Mouse (Mus musculus) heart, postnatal 25 days (tissue): ENCODE data around the gene Dock1. TPM values are rescaled to one million over a fixed set of nuclear protein-coding genes. Genes with fewer than 3 reads are reported as not detected.

ENCODE experiments used
- DNase-seq: peaks from one replicate; pipeline ENCODE4 v3.0.0; 2022; ENCODE audit warnings: low spot score
- intact Hi-C: fragments of 180-260 bp; cut with DNase I; formaldehyde crosslinking; loops from one replicate; pipeline ENCODE4 v1.15.1; 2025
- total RNA-seq, 2 experiments: library from RNA; stranded (reverse); gene quantifications; 2 replicates each; pipeline ENCODE4 v1.2.3; 2021

Gene Dock1
- total RNA-seq, 2 experiments from 2014 or later: 23.7 to 27.7 TPM

DNA sequence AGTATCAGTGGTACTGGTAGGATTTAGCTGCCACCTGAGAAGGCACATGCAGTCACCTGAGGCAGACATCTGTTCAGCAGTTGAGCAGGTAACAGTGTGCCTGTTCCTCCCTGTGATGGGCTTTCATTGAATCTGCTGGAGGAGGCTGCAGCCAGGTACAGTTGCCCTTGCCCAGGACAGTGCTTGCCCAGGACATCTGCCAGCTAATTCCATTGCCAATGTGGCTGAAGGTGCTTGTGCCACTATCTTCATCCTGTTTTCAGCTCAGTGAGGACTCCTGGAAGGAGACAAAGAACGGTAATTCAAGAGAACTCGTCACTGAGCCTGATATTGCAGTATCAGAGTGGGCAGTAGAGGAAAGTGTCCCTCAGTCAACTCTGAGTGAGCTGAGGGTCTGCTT lies 358.3 kb downstream of the Dock1 start:
- intact Hi-C loops: no loop called here
- no peak for DNase-seq

DNA sequence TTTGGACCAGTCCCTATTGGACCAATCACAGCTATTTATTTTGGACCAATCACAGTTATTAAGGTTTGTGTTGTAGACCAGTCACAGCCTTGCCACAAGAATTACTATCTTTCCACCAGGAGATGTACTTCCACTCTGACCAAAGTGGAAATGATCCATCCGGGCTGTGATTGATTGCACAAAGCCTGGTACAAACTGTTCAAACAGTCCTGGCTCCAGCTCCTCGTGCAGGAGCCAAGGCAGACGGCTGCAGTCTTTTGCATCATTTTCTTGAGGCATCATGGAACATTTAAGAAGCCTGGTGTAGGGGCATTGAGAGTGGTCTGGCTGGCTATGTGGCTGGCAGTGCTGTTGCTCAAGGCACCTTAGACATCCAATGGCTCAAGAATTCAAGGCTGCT lies 358.7 kb downstream of the Dock1 start:
- no peak for DNase-seq
- intact Hi-C loops: no loop called here

DNA sequence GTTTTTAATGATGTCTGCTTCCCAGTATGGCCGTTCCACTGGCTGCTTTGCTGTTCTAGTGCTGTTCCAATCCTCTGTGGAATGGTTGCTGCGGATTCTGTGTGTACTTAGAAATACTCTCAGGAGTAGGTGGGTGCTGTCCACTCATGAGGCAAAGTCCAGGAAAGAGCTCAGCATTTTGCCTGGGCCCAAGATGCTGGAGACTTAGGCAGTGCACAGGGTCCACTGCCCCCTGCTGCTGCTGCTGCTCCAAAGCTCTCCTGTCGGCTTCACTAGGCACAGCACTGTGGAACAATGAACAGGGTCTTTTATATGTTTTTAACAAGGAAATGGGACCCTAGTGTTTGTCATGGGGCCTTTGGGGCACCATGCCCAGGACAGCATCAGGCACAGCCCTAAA lies 361.0 kb downstream of the Dock1 start:
- DNase-seq: no peak
- intact Hi-C loops: no loop called here

DNA sequence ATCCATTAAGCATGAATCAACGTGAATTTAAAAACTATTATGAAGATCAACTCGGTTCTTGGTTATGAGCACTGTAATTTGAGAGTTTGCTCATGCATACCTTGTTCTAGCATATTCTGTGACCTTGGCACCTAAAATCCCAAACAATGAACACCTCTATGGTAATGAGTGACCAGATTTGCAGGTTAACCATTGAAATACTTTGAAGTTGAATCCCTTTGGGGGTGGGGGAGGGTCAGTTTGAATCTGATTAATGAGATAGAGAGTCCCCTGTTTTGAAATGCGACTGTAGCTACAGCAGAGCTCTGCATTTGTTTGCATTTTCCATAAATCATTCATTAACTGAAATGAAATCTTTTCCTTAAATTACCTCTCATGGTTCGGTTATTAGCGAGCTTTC lies 364.4 kb downstream of the Dock1 start:
- intact Hi-C loops: no loop called here

DNA sequence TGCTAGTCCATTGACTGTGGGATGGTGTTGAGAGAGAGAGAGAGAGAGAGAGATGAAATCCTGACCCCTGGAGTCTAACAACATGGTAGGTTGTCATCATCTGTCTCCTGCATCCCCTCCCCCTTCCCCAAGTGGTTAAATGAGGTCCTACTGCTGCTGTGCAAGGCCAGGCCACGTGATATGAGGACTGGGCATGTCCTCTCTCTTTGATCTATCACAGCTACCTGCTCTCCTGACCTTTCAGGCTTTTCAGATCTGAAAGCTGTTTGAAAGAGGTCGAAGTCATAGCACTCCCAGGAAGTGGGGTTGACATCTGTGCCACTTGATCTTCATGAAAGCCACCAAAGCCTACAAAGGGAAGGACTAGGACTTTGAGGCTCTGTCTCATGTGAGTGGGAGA lies 365.2 kb downstream of the Dock1 start:
- intact Hi-C loops: no loop called here
- no peak for DNase-seq

More for the DNA sequence above, 364.4 kb downstream of the Dock1 start:
- DNase-seq: no peak

DNA sequence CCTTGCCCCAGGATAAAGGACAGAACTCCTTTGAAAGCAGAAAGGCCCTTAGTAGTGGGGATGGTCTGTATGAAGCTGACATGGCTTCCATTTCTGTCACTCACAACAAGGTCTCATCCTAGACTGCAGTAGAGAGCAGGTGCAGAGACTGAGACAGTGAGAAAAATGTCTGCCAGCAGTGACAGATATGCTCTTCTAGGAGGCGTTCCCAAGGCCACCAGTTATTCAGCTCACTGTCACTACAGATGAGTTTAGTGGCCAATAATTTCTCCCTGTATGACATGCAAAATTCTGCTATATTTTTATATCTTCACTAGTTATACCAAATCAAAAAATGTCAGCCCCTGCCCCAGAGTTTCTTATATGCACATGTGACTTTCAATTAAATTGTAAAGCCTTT lies 368.5 kb downstream of the Dock1 start:
- no peak for DNase-seq
- intact Hi-C loops: no loop called here

DNA sequence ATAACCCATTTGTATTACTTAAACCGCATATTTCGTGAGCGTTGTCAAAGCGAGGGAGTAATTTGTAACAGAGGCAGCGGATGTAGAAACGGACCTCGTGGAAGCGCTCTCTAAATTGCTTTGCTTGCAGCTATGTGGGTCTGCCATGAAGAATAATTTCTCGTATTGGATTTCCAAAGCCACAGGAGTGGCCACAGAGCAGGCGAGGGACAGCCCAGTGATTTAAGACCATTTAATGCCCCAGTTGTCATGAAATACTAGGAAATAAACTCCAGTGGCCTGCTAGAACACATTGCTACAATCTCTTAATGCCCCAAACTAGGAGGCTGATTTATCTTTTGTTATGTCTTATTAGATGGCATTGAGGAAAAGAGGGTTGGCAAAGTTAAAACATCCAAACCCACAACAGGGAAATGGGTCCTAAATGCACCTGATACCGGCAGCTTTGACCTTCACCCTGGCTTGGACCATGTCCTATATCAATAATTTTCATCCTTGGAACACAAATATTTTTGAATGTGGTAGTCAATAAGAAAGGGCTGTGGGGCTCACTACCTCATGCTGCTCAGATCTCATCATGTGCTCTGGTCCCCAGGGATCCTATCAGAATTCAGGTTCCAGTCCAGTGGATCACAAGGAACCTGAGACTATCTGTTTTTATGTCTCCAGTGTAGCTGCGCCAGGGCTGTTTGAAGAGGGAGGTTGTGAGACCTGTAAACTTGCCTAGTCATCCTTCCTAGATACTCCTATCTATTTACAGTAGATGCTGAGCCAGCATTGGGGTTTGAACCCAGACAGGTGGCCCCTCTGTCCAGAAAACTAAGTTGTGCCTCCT lies 373.7 kb downstream of the Dock1 start:
- DNase-seq: no peak
- intact Hi-C loops: no loop called here

DNA sequence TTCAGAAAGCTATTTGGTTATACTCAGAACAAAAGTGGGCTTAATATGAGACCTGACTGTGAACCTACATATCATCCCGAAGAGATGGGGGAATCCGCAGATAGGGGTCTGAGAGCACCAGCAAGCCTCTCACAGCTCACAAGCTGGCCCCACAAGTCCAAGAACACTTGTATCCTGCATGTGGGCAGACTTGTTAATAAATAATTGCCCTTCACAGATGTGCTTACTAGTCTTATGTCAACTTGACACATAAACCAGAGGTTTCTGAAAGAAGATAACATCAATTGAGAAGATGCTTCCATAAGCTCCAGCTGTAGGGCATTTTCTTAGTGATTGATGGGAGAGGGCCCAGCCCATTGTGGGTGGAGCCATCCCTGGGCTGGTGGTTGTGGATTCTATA lies 379.0 kb downstream of the Dock1 start:
- intact Hi-C loops: no loop called here
- no peak for DNase-seq

DNA sequence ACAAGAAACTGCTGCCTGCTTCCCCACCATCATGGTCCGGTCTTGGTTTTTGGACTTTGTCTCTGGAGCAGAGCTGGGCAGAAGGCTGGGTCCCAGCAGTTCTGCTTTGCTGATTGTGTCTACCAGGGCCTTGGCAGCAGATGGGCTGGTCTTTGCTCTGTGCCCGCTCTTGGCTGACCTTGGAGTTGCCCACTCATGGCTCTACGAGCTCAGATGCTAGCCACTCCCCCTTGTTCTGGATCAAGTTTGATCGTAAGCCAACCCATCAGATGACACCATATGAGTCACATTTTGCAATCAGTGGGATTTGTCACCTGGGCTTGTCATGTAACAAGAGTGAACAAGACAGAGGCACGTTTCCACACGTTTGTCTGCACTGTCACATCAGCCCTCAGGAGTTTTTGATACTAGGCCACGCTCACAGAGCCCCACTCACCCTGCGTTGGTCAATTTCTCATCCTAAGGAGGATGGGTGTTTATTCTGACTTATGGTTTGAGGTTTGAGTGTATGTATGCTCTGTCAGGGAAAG lies 382.8 kb downstream of the Dock1 start:
- intact Hi-C loops: no loop called here
- DNase-seq: no peak

DNA sequence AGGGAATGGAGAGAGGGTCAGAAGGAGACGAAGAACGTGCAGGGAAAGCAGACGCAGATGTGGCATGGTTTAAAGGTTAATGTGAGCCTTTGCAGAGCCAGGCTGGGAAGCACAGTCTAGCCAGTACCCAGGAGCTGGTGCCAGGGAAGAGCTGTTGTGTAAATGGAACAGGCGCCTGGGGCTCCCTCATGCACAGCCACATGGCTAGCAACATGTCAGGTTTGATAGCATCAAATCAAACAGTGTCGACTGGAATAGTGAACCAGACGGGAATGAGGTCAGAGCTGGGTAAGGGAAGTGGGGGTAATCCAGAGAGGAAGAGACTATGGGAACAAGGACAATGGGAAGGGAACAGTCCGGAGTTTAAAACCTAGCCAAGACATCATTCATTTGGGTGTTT lies 384.2 kb downstream of the Dock1 start:
- intact Hi-C loops: no loop called here
- DNase-seq: peak; percentile 10

DNA sequence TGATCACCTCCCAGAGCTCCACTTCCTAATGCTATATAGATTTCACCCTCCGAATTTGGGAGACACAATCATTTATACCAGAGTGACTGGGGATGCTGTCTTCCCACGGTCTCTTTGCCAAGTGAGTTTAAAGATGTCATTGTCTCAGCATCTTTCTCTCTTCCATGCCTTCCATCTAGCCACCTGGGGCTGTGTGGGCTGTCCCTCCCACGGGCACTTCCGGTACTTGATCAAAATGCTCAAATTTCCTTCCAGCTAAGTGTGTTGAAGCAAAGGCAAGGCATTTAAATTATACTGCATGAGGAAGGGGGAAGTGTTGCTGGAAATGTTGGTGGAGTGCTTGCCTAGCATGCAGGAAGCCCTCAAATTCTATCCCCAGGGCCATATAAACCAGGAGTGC lies 388.6 kb downstream of the Dock1 start:
- intact Hi-C loops: no loop called here

DNA sequence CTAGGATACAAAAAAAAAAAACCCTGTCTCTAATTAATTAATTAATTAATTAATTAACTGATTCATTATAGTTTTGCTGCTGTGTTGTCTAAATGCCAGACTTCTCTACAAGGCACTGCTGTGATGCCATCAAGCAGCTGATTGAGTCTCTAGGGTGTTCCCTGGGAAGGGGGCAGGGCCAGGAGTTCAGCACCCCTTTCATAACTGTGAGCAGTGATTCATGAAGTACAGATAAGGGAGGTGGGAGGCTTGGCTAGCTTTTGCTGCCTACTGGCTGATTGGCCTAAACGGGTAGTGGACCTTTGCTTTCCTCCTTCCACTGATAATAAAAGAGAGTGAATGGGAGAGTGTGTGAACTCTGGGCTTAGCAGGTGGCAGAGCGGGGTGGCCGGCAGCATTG lies 389.1 kb downstream of the Dock1 start:
- no peak for DNase-seq

More for the DNA sequence above, 388.6 kb downstream of the Dock1 start:
- DNase-seq: no peak

DNA sequence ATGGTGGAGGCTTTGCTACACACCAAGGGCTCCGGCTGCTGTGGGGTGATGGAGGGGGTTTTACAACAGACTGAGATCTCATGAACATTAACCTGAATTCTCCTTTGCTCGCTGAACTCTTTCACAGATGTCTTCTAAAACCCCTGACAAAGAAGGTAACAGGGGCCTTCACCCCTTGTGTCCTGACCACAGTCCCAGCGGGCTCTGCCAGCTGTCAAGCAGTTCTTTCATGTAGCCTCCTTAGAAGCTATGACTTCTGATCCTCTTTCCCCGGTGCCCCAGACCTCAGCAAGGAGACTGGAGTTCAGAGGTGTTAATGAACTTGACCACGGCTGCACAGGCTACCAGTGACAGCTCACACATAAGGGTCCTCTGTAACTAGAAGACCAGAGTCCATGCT lies 393.4 kb downstream of the Dock1 start:
- DNase-seq: no peak
- intact Hi-C loops: no loop called here

More for the DNA sequence above, 389.1 kb downstream of the Dock1 start:
- intact Hi-C loops: no loop called here

DNA sequence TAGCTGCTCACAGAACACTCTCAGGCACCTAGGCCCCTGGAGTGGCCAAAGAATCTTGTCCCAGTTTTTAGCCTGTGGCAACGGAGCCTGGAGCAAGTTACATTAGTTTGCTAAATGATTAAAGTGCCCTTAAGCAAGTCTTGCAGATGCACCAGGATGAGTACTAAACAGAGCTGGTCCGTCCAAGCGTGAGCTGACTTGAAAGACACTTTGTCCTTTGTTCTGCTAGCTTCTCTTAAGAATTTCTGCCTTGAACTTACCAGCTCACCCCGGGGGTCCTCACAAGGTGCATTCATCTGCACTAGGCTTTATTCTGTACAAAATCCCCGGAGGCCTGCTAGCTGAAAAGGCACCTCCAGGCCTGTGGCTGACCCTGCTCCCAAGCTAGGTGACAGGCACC lies 394.8 kb downstream of the Dock1 start:
- no peak for DNase-seq
- intact Hi-C loops: no loop called here

DNA sequence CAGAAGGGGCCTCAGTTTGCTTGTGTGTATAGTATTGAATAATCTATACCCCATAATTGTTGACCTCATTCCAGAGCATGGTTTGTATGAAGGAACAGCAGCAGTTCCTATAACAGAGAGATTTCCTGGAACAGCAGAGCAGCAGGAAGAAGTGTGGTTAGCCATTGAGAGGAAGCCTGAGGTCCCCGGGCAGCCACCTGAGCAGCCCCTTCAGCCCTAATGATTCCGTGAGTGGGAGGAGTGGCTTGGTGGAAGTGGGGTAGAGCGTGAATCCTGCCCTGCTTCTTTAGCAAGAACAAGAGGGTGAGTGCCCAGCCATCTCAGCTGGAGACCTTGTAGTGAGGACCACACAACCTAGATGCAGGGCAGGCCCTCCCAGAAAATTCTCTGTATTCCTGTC lies 398.4 kb downstream of the Dock1 start:
- intact Hi-C loops: no loop called here

DNA sequence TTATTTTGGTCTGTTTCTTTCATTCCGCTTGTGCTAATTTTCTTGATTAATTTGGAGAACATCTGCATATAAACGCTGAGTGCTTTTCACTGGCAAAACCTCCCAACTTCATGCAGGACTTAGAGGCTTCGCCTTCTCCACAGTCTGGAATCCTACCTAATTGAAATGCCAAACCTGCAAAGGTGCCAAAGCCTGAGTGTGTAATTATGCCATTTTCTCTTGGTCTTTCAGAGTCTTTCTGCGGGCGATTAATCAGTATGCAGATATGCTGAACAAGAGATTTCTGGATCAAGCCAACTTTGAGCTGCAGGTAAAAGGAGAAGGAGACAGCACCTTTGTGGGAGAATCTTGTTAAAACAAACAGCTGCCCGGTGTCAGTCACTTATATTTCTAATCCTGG lies 406.4 kb downstream of the Dock1 start:
- intact Hi-C loops: no loop called here
- no peak for DNase-seq

More for the DNA sequence above, 398.4 kb downstream of the Dock1 start:
- no peak for DNase-seq

DNA sequence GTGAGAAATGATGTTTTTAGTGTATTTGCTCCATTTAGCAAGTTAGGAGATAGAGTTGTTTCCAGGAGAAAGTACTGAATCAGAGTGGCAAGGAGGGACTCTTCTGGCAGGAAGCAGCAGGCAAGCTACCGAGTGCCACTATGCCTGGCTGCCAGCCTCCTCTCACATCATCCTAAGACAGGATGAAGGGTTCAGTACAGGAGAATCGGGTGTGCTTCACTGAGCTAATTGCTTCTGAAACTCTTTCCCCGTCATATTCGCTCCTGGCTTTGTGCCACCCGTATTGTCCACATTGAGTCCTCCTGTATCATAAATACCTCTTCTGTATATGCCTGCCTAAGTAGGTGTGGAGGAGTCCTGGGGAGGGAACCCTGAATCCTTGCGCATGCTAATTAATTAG lies 406.9 kb downstream of the Dock1 start:
- intact Hi-C loops: no loop called here
- no peak for DNase-seq

DNA sequence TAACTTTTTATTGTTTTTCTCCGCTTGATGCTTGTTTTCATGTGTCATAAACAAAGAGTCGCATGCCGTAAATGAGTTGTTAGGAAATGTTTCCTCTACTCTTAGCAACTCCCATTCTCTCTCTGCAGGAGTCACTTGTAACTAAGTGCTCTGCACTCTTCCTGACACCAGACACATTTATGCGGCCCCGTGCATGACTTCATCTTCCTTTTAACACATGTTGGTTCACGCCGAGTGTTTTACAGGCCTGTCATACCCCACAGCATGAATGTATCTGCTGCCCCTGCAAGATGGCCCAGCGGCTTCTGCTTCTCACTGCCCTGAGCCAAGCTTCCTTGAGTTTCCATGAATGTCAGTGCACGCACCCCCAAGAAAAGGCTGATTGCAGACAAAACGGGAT lies 407.4 kb downstream of the Dock1 start:
- intact Hi-C loops: no loop called here
- DNase-seq: no peak

DNA sequence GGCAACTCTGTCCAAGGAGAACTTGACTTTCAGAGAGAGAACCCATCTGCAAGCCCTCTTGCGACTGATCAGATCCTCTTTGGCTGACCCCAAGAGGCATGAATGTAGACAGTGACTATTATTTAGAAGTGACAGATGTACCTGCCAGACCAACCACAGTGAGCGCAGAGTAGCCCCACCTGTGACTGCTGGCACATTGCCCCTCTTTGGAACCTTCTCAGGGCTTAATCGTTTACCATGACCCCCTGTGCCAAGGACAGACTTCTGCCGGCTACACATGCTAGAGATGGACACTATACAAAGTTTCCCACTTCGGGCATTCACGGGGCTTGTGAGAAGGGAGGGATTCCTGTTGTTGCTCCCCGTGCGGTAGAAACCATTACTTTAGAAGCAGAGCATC lies 413.0 kb downstream of the Dock1 start:
- no peak for DNase-seq

DNA sequence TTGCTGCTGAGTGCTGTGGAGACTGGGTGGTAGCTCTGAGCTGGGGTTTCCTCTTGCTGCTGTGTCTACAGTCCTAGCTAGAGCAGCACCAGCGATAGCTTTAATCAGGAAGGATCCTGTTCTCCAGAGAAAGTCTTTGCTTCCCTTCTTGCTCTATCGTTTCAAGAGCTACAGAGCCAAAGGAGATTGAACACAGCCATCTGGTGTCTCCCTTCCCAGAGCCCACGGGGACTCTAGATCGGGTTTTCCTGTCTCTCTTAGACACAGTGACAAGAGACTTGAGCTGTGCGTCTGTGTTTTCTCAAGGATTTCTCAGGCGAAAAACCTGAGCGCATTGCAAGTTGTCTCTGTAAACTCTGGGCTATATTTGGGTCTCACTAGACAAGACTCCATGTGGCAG lies 413.6 kb downstream of the Dock1 start:
- DNase-seq: no peak
- intact Hi-C loops: no loop called here

More for the DNA sequence above, 413.0 kb downstream of the Dock1 start:
- intact Hi-C loops: no loop called here

DNA sequence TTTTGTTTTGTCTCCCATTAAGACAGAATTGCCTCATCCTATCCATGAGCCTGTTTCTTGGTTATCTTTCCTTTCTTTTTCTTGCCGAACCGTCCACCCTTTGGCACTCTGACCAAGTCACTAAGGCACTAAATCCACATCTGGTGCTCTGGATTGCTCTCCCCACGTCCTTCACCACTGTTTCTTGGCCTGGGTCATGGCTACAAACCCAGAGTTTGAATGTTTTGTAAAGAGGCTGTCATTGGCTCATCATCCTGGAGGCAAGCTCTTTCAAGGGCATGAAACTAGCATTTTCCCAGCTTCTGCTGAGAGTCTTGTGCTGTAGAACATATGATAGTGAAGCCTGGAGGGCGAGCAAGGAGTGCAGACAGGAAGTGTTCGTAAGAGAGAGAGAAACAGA lies 416.1 kb downstream of the Dock1 start:
- DNase-seq: no peak
- intact Hi-C loops: no loop called here

DNA sequence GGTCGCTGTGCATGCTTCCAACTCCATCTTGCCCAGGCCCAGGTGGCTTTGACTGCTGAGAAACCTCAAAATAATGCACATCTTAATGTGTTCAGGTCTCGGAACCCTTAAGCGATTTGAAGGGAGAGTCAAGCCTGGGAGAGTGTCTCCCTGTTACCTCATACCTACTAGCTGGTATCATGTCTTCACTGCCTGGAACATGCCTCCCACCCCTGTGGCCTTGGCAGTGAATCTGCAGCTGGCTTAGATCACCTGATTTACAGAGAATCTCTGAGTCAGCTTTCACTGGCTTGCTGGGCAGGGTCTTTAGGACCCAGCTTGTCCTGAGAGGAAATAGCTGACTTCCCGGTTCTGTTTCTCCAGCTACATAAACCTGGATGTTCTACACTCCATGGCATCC lies 419.2 kb downstream of the Dock1 start:
- DNase-seq: no peak
- intact Hi-C loops: loop anchor here (5.0 kb wide), 1 partner anchor 73 kb away; no protein-coding TSS in a partner anchor
